In the genomic region with DNA sequence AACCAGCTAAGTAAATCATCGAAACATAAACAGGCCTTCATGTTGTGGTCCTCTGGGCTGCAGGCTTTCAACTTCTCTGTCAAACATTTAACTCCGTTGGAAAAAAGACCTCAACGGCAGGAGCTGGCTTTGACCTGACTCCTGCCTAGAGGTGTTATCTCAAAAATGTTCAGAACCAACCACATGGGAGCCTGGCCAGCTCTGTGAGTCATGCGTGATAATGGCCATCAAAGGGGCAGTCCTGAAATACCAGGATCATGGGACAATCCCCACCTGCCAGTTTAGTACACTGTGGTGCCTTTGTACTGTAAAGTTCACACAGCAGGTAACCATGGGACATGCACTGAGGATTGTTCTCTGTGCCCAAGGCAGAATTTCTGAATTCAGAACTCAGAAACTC, we compare ENCODE assay signal across 11 mouse cellular contexts.
A peak's percentile ranks its signal among the peaks of the same experiment; 100 is the strongest.
DNase-seq lines count a peak whose midpoint lies in the region; ATAC-seq and TF ChIP-seq lines count a peak whose summit lies in the region.
"Had no signal": no experiment of that assay in that cellular context is flagged by ENCODE, and none has a peak within 500 bp of the region (broad histone marks: within the 10 kb centered on the region; RNA-seq: fewer than 3 reads in every experiment).

No protein-coding gene starts in this region.

- H3K9me3 ChIP-seq in heart, postnatal 0 days (replicated peaks; ENCODE audit: control insufficient read depth, low read length), result no peaks in the 10 kb centered on the region
- no peaks in the 10 kb centered on the region for H3K9me3 ChIP-seq in lung, embryonic 16.5 days (ENCODE audit: control insufficient read depth, low read length)

- no peak overlapping the region for H3K4me3 ChIP-seq in heart, postnatal 0 days (ENCODE audit: low read depth, low read length)
- no peak overlapping the region for H3K4me3 ChIP-seq in lung, embryonic 16.5 days (ENCODE audit: low read length)

- TF ChIP-seq EP300 in heart, postnatal 0 days (IDR thresholded peaks at IDR 0.05; ENCODE audit: low read depth), result peak; percentile 92

- peak; percentile 18 to 25 for DNase-seq in cerebellum, postnatal 14 days
- no peak for DNase-seq in cerebellum, adult 11 months
- peak; percentile 24 for DNase-seq in brain, adult 2 months (ENCODE audit: low read depth, low spot score)
- peak; percentile 79 for DNase-seq in heart, postnatal 0 days (ENCODE audit: low spot score)
- no peak for DNase-seq in right cerebral cortex, postnatal 14 days
- DNase-seq in T-cell, adult 2 months (ENCODE audit: low spot score), result no peak
- DNase-seq: kidney, postnatal 10 days; thymus, postnatal 25 days had no signal

- no peak for TF ChIP-seq CTCF in heart, postnatal 0 days (IDR thresholded peaks at IDR 0.05; ENCODE audit: low read depth)

- no peaks in the 10 kb centered on the region for H3K36me3 ChIP-seq in heart, postnatal 0 days (replicated peaks; ENCODE audit: control insufficient read depth, insufficient read depth, low read length)
- no peaks in the 10 kb centered on the region for H3K36me3 ChIP-seq in lung, embryonic 16.5 days (ENCODE audit: control insufficient read depth, insufficient read depth, low read length)

- WGBS in heart, postnatal 0 days, result 22% methylated on average over 4 of the region's 4 CpGs
- 11% methylated on average over 4 of the region's 4 CpGs for WGBS in lung, embryonic 16.5 days

- H3K4me2 ChIP-seq in heart, postnatal 0 days (ENCODE audit: low read depth, low read length), result peak overlapping the region; percentile 12; the same call in 1 of the 2 replicates
- H3K4me2 ChIP-seq in lung, embryonic 16.5 days (ENCODE audit: low read depth, low read length), result no peak overlapping the region

- peak; percentile 97 for ATAC-seq in heart, postnatal 0 days (ENCODE audit: insufficient read depth, low read depth)
- ATAC-seq in lung, embryonic 16.5 days (ENCODE audit: low read depth), result peak; percentile 56; the same call in 1 of the 2 replicates
- no peak for ATAC-seq in erythroid progenitor cell, adult 5-6 weeks (replicated peaks; ENCODE audit: low FRiP score, poor library complexity, severe bottlenecking)

- H3K27ac ChIP-seq in heart, postnatal 0 days (ENCODE audit: low read depth), result peak overlapping the region; percentile 81
- no peak overlapping the region for H3K27ac ChIP-seq in lung, embryonic 16.5 days (ENCODE audit: low read length)
- H3K27ac ChIP-seq: macrophage had no signal

- H3K9ac ChIP-seq in heart, postnatal 0 days (replicated peaks; ENCODE audit: low read depth, low read length), result no peak overlapping the region
- H3K9ac ChIP-seq in lung, embryonic 16.5 days (ENCODE audit: low read length), result no peak overlapping the region

- no peaks in the 10 kb centered on the region for H3K27me3 ChIP-seq in heart, postnatal 0 days (ENCODE audit: control insufficient read depth, insufficient read depth, low read length)
- no peaks in the 10 kb centered on the region for H3K27me3 ChIP-seq in lung, embryonic 16.5 days (ENCODE audit: control insufficient read depth, insufficient read depth, low read depth, low read length)

- no peaks in the 10 kb centered on the region for H3K4me1 ChIP-seq in heart, postnatal 0 days (ENCODE audit: control insufficient read depth, insufficient read depth)
- peaks cover 6% of the 10 kb centered on the region; the same call in 1 of the 2 replicates for H3K4me1 ChIP-seq in lung, embryonic 16.5 days (replicated peaks; ENCODE audit: control insufficient read depth, insufficient read depth, low read length)

Comparison
In these comparisons a context has a peak if more than half of its experiments do, and no peak if none do; other contexts are left out.
1. DNase-seq: peak in cerebellum, postnatal 14 days (2 of 2), brain, adult 2 months (single experiment) and heart, postnatal 0 days (single experiment); none in cerebellum, adult 11 months (single experiment), right cerebral cortex, postnatal 14 days (single experiment) and T-cell, adult 2 months (single experiment).